Mouse (Mus musculus): ENCODE data around the gene Sprr2a3. TPM values are rescaled to one million over a fixed set of nuclear protein-coding genes. Genes with fewer than 3 reads are reported as not detected.
"Not testable (repeated sequence)": the region's sequence is repeated elsewhere in the genome, so short reads cannot be mapped to it uniquely, and the experiment has no call there.

The Sprr2a3 gene
- polyA plus RNA-seq, 1 experiment: not detected

- not testable (repeated sequence) for H3K36me3 ChIP-seq (replicated peaks; ENCODE audit: low read length); H3K4me1 ChIP-seq; H3K4me3 ChIP-seq (replicated peaks); H3K27me3 ChIP-seq (replicated peaks); H3K9me3 ChIP-seq
Measured at GRCm38 (mm10) chr3:92288489-92288888, 3.3 kb downstream of the Sprr2a3 start.

GRCm38 (mm10) chr3:92307406-92307805 is 22.2 kb downstream of the Sprr2a3 start:
- Histone ChIP-seq H3K4me1 (no peaks in the 10 kb centered on the region), H3K9me3 (no peaks in the 10 kb centered on the region), H3K4me3 (replicated peaks) (no peak overlapping the region), H3K36me3 (replicated peaks; ENCODE audit: low read length) (no peaks in the 10 kb centered on the region), H3K27me3 (replicated peaks) (no peaks in the 10 kb centered on the region)
- TF ChIP-seq FLI1 (IDR thresholded peaks at IDR 0.05; ENCODE audit: low read length) (no peak), GATA1 (IDR thresholded peaks at IDR 0.05; ENCODE audit: borderline replicate concordance, low read length) (no peak)

- Histone ChIP-seq H3K9me3 (no peaks in the 10 kb centered on the region), H3K36me3 (replicated peaks; ENCODE audit: low read length) (no peaks in the 10 kb centered on the region), H3K27me3 (replicated peaks) (no peaks in the 10 kb centered on the region), H3K4me1 (no peaks in the 10 kb centered on the region), H3K4me3 (replicated peaks) (no peak within 1 kb of the TSS)
- TF ChIP-seq GATA1 (IDR thresholded peaks at IDR 0.05; ENCODE audit: borderline replicate concordance, low read length): no peak
- TF ChIP-seq FLI1 (IDR thresholded peaks at IDR 0.05; ENCODE audit: low read length): no peak
Measured at GRCm38 (mm10) chr3:92316320-92316719, 31.1 kb downstream of the Sprr2a3 start, which contains the start of gene Sprr2b. TSS of gene Sprr2b (plus strand) at chr3:92316620.

- Histone ChIP-seq H3K9me3 (no peaks in the 10 kb centered on the region), H3K36me3 (replicated peaks; ENCODE audit: low read length) (no peaks in the 10 kb centered on the region), H3K4me3 (replicated peaks) (no peak overlapping the region), H3K27me3 (replicated peaks) (no peaks in the 10 kb centered on the region), H3K4me1 (no peaks in the 10 kb centered on the region)
- TF ChIP-seq GATA1 (IDR thresholded peaks at IDR 0.05; ENCODE audit: borderline replicate concordance, low read length): no peak
- no peak for TF ChIP-seq FLI1 (IDR thresholded peaks at IDR 0.05; ENCODE audit: low read length)
Measured at GRCm38 (mm10) chr3:92317384-92317783, 32.2 kb downstream of the Sprr2a3 start.

DNA sequence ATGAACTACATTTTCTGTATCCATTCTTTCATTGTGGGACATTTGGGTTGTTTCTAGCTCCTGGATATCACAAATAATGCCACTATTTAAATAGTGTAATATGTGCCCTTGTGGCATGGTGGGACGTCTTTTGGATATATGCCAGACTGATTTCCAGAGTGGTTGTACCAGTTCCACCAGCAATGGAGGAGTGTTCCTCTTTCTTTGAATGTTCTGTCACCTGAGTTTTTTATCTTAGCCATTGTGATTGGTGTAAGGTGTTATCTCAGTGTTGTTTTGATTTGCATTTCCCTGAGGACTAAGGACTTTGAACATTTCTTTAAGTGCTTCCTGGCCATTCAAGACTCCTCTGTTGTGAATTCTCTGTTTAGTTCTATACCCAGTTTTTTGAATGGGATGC is 51.1 kb downstream of the Sprr2a3 start:
- no peaks in the 10 kb centered on the region for H3K4me1 ChIP-seq
- H3K36me3 ChIP-seq (replicated peaks; ENCODE audit: low read length): no peaks in the 10 kb centered on the region
- no peak overlapping the region for H3K4me3 ChIP-seq (replicated peaks)
- H3K27me3 ChIP-seq (replicated peaks): no peaks in the 10 kb centered on the region
- H3K9me3 ChIP-seq: no peaks in the 10 kb centered on the region
- no peak for TF ChIP-seq FLI1 (IDR thresholded peaks at IDR 0.05; ENCODE audit: low read length)
- no peak for TF ChIP-seq GATA1 (IDR thresholded peaks at IDR 0.05; ENCODE audit: borderline replicate concordance, low read length)

DNA sequence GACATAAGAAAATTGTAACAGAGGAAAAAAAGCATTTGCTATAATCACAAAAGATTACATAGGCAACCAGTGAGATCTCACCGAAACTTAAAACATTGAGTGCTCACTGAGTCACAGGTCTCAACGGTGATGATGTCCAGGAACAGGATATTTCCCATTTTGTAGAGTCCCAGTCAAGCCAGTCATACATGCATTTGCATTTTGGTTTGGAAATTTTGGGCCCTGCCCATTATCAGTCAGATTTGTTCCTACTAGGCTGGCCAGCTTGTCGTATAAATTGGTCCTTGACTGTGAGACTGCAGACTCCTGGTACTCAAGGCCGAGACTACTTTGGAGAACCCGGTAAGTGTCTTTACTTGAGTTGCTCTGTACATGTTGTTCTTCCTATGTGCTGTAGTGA is 53.6 kb downstream of the Sprr2a3 start, which contains the start of gene Sprr2d:
TSS of gene Sprr2d (plus strand) at position 301 of the 400 bp plus-strand sequence.
- Histone ChIP-seq H3K4me3 (replicated peaks) (no peak within 1 kb of the TSS), H3K36me3 (replicated peaks; ENCODE audit: low read length) (no peaks in the 10 kb centered on the region), H3K9me3 (no peaks in the 10 kb centered on the region), H3K27me3 (replicated peaks) (no peaks in the 10 kb centered on the region), H3K4me1 (no peaks in the 10 kb centered on the region)
- TF ChIP-seq FLI1 (IDR thresholded peaks at IDR 0.05; ENCODE audit: low read length): no peak
- TF ChIP-seq GATA1 (IDR thresholded peaks at IDR 0.05; ENCODE audit: borderline replicate concordance, low read length): no peak

Other genes starting within 250 kb of the Sprr2a3 start
- gene Lor, start 202.3 kb upstream of the Sprr2a3 start, polyA plus RNA-seq (2012; ENCODE audit: insufficient read depth, low replicate concordance): not detected in 2 replicates
- gene Prr9, start 161.5 kb upstream of the Sprr2a3 start, polyA plus RNA-seq (2012; ENCODE audit: insufficient read depth, low replicate concordance): not detected in 2 replicates
- gene Lelp1, start 142.7 kb upstream of the Sprr2a3 start, polyA plus RNA-seq (2012; ENCODE audit: insufficient read depth, low replicate concordance): not detected in 2 replicates
- not detected in 2 replicates for gene Sprr2a1, start 69.6 kb upstream of the Sprr2a3 start, polyA plus RNA-seq (2012; ENCODE audit: insufficient read depth, low replicate concordance)
- not detected in 2 replicates for gene Sprr2a2, start 69.5 kb upstream of the Sprr2a3 start, polyA plus RNA-seq (2012; ENCODE audit: insufficient read depth, low replicate concordance)
- not detected in 2 replicates for gene Sprr2b, start 31.2 kb downstream of the Sprr2a3 start, polyA plus RNA-seq (2012; ENCODE audit: insufficient read depth, low replicate concordance)
- gene Sprr2d, start 53.7 kb downstream of the Sprr2a3 start, polyA plus RNA-seq (2012; ENCODE audit: insufficient read depth, low replicate concordance): not detected in 2 replicates
- gene Sprr2e, start 66.7 kb downstream of the Sprr2a3 start, polyA plus RNA-seq (2012; ENCODE audit: insufficient read depth, low replicate concordance): not detected in 2 replicates
- gene Sprr2f, start 79.8 kb downstream of the Sprr2a3 start, polyA plus RNA-seq (2012; ENCODE audit: insufficient read depth, low replicate concordance): not detected in 2 replicates
- not detected in 2 replicates for gene Sprr2h, start 100.3 kb downstream of the Sprr2a3 start, polyA plus RNA-seq (2012; ENCODE audit: insufficient read depth, low replicate concordance)
- not detected in 2 replicates for gene Sprr2i, start 122.6 kb downstream of the Sprr2a3 start, polyA plus RNA-seq (2012; ENCODE audit: insufficient read depth, low replicate concordance)
- gene Sprr2j-ps, start 132.7 kb downstream of the Sprr2a3 start, polyA plus RNA-seq (2012; ENCODE audit: insufficient read depth, low replicate concordance): not detected in 2 replicates
- 10.6 and 37.8 TPM in 2 replicates for gene Gm9774, start 144.0 kb downstream of the Sprr2a3 start, polyA plus RNA-seq (2012; ENCODE audit: insufficient read depth, low replicate concordance)
- gene Sprr2k, start 147.2 kb downstream of the Sprr2a3 start, polyA plus RNA-seq (2012; ENCODE audit: insufficient read depth, low replicate concordance): not detected in 2 replicates
- gene Sprr1b, start 153.4 kb downstream of the Sprr2a3 start, polyA plus RNA-seq (2012; ENCODE audit: insufficient read depth, low replicate concordance): not detected in 2 replicates
- not detected in 2 replicates for gene Sprr3, start 173.3 kb downstream of the Sprr2a3 start, polyA plus RNA-seq (2012; ENCODE audit: insufficient read depth, low replicate concordance)
- not detected in 2 replicates for gene Sprr1a, start 200.5 kb downstream of the Sprr2a3 start, polyA plus RNA-seq (2012; ENCODE audit: insufficient read depth, low replicate concordance)
- gene Sprr4, start 215.1 kb downstream of the Sprr2a3 start, polyA plus RNA-seq (2012; ENCODE audit: insufficient read depth, low replicate concordance): not detected in 2 replicates
- not detected in 2 replicates for gene 2310046K23Rik, start 249.1 kb downstream of the Sprr2a3 start, polyA plus RNA-seq (2012; ENCODE audit: insufficient read depth, low replicate concordance)

All from megakaryocyte, embryonic 14.5 days (primary cell).